Mouse (Mus musculus) neural tube, embryonic 13.5 days (tissue): ENCODE measurements around the gene Kcng3. TPM values are rescaled to one million over a fixed set of nuclear protein-coding genes. Genes with fewer than 3 reads are reported as not detected.

Source experiments
- ATAC-seq: fragments of 200-750 bp; cut with Nextera tagmentation; 2 replicates; pipeline ENCODE4 v1.8.0; 2017; ENCODE audit warnings: low read depth, mild to moderate bottlenecking, moderate TSS enrichment, moderate library complexity
- H3K27ac ChIP-seq: fragments of 300-500 bp; sonication (generic); replicated peaks from 2 replicates; pipeline ENCODE4 v1.5.1; 2015; ENCODE audit warnings: moderate library complexity, mild to moderate bottlenecking, inconsistent platforms
- H3K27me3 ChIP-seq: fragments of 300-500 bp; sonication (generic); 2 replicates; pipeline ENCODE4 v1.6.1; 2015; ENCODE audit warnings: mild to moderate bottlenecking, inconsistent platforms
- H3K36me3 ChIP-seq: fragments of 300-500 bp; sonication (generic); 2 replicates; pipeline ENCODE4 v1.6.1; 2015; ENCODE audit warnings: mild to moderate bottlenecking, inconsistent platforms
- H3K4me1 ChIP-seq: fragments of 300-500 bp; sonication (generic); replicated peaks from 2 replicates; pipeline ENCODE4 v1.6.1; 2015; ENCODE audit warnings: inconsistent platforms
- H3K4me2 ChIP-seq: fragments of 300-500 bp; sonication (generic); 2 replicates; pipeline ENCODE4 v1.6.1; 2015; ENCODE audit warnings: inconsistent platforms, mild to moderate bottlenecking, moderate library complexity
- H3K4me3 ChIP-seq: fragments of 300-500 bp; sonication (generic); 2 replicates; pipeline ENCODE4 v1.5.1; 2015; ENCODE audit warnings: mild to moderate bottlenecking, inconsistent platforms
- H3K9ac ChIP-seq: fragments of 300-500 bp; sonication (generic); 2 replicates; pipeline ENCODE4 v1.6.1; 2015; ENCODE audit warnings: moderate library complexity, mild to moderate bottlenecking, inconsistent platforms
- H3K9me3 ChIP-seq: fragments of 300-500 bp; sonication (generic); 2 replicates; pipeline ENCODE4 v1.6.1; 2016; ENCODE audit warnings: inconsistent platforms
- WGBS: fragments of 180-500 bp; shearing (Covaris S2); methylation state at CpG from one replicate; pipeline ENCODE4 v1.1.7; 2015; 5-methylcytosine and 5-hydroxymethylcytosine counted together
- polyA plus RNA-seq: library from polyadenylated mRNA; unstranded; fragments of >200 nt; fragmentation: Nextera tagmentation; extraction: Ambion mirVana; gene quantifications from 2 replicates; pipeline ENCODE4 v1.2.1, GENCODE M21; 2015

The Kcng3 gene
- not detected in 2 replicates for polyA plus RNA-seq

GRCm38 (mm10) chr17:83631783-83632652 is at the start of gene Kcng3:
Gene Kcng3 (minus strand): TSS chr17:83631895.
- peaks cover 31% of the 10 kb centered on the region for H3K4me1 ChIP-seq
- no peak within 1 kb of the TSS for H3K27ac ChIP-seq
- H3K9me3 ChIP-seq = no peaks in the 10 kb centered on the region
- ATAC-seq = peak; percentile 54
- peaks cover 67% of the 10 kb centered on the region for H3K27me3 ChIP-seq
- H3K4me3 ChIP-seq = peak within 1 kb of the TSS; percentile 56
- peak within 1 kb of the TSS; percentile 72 for H3K9ac ChIP-seq
- H3K36me3 ChIP-seq = no peaks in the 10 kb centered on the region
- under 1% methylated on average over 76 of the region's 86 CpGs for WGBS
- peak within 1 kb of the TSS; percentile 86 for H3K4me2 ChIP-seq

GRCm38 (mm10) chr17:83677370-83677769 is 45.7 kb upstream of the Kcng3 start:
- no peaks in the 10 kb centered on the region for H3K36me3 ChIP-seq
- 69% methylated on average over 1 of the region's 1 CpGs for WGBS
- no peak for ATAC-seq
- no peak overlapping the region for H3K4me3 ChIP-seq
- H3K4me2 ChIP-seq = no peak overlapping the region
- H3K4me1 ChIP-seq = no peaks in the 10 kb centered on the region
- H3K27me3 ChIP-seq = no peaks in the 10 kb centered on the region
- H3K27ac ChIP-seq = no peak overlapping the region
- H3K9me3 ChIP-seq = no peaks in the 10 kb centered on the region
- H3K9ac ChIP-seq = no peak overlapping the region

GRCm38 (mm10) chr17:83672685-83673084 is 41.0 kb upstream of the Kcng3 start:
- Histone ChIP-seq H3K4me3 (no peak overlapping the region), H3K4me2 (no peak overlapping the region), H3K4me1 (no peaks in the 10 kb centered on the region), H3K27ac (no peak overlapping the region), H3K9ac (no peak overlapping the region), H3K9me3 (no peaks in the 10 kb centered on the region), H3K27me3 (no peaks in the 10 kb centered on the region), H3K36me3 (no peaks in the 10 kb centered on the region)
- 93% methylated on average over 4 of the region's 4 CpGs for WGBS
- no peak for ATAC-seq

- no peaks in the 10 kb centered on the region for H3K9me3 ChIP-seq
- H3K4me2 ChIP-seq = no peak overlapping the region
- no peak for ATAC-seq
- H3K9ac ChIP-seq = no peak overlapping the region
- no peak overlapping the region for H3K27ac ChIP-seq
- no peak overlapping the region for H3K4me3 ChIP-seq
- WGBS = 83% methylated on average over 3 of the region's 3 CpGs
- H3K36me3 ChIP-seq = no peaks in the 10 kb centered on the region
- no peaks in the 10 kb centered on the region for H3K4me1 ChIP-seq
- H3K27me3 ChIP-seq = no peaks in the 10 kb centered on the region
Measured at GRCm38 (mm10) chr17:83667934-83668690, 36.4 kb upstream of the Kcng3 start.

GRCm38 (mm10) chr17:83666597-83667287 is 35.0 kb upstream of the Kcng3 start:
- Histone ChIP-seq H3K36me3 (no peaks in the 10 kb centered on the region), H3K4me3 (no peak overlapping the region), H3K9ac (no peak overlapping the region), H3K27ac (no peak overlapping the region), H3K4me2 (no peak overlapping the region), H3K27me3 (no peaks in the 10 kb centered on the region), H3K4me1 (no peaks in the 10 kb centered on the region), H3K9me3 (no peaks in the 10 kb centered on the region)
- 74% methylated on average over 13 of the region's 13 CpGs for WGBS
- no peak for ATAC-seq

- Histone ChIP-seq H3K9me3 (no peaks in the 10 kb centered on the region; the same call in 1 of the 2 replicates), H3K4me3 (no peak overlapping the region), H3K9ac (no peak overlapping the region), H3K4me2 (no peak overlapping the region), H3K27me3 (no peaks in the 10 kb centered on the region), H3K36me3 (no peaks in the 10 kb centered on the region), H3K27ac (no peak overlapping the region), H3K4me1 (no peaks in the 10 kb centered on the region)
- 45% methylated on average over 8 of the region's 8 CpGs for WGBS
- ATAC-seq = no peak
Measured at GRCm38 (mm10) chr17:83664761-83665160, 33.1 kb upstream of the Kcng3 start.

- H3K4me3 ChIP-seq = no peak overlapping the region
- no peak overlapping the region for H3K4me2 ChIP-seq
- H3K9me3 ChIP-seq = no peaks in the 10 kb centered on the region; the same call in 1 of the 2 replicates
- ATAC-seq = no peak
- no peak overlapping the region for H3K27ac ChIP-seq
- H3K27me3 ChIP-seq = no peaks in the 10 kb centered on the region
- 76% methylated on average over 1 of the region's 1 CpGs for WGBS
- H3K4me1 ChIP-seq = no peaks in the 10 kb centered on the region
- no peaks in the 10 kb centered on the region for H3K36me3 ChIP-seq
- no peak overlapping the region for H3K9ac ChIP-seq
Measured at GRCm38 (mm10) chr17:83658943-83659342, 27.2 kb upstream of the Kcng3 start.

- Histone ChIP-seq H3K9me3 (no peaks in the 10 kb centered on the region; the same call in 1 of the 2 replicates), H3K4me2 (no peak overlapping the region), H3K4me1 (no peaks in the 10 kb centered on the region), H3K27ac (no peak overlapping the region), H3K4me3 (no peak overlapping the region), H3K36me3 (no peaks in the 10 kb centered on the region), H3K27me3 (no peaks in the 10 kb centered on the region), H3K9ac (no peak overlapping the region)
- WGBS = 75% methylated on average over 9 of the region's 9 CpGs
- no peak for ATAC-seq
Measured at GRCm38 (mm10) chr17:83657375-83657774, 25.7 kb upstream of the Kcng3 start.

GRCm38 (mm10) chr17:83655732-83656131 is 24.0 kb upstream of the Kcng3 start:
- no peak for ATAC-seq
- H3K27me3 ChIP-seq = no peaks in the 10 kb centered on the region
- no peak overlapping the region for H3K9ac ChIP-seq
- H3K36me3 ChIP-seq = no peaks in the 10 kb centered on the region
- no peak overlapping the region for H3K27ac ChIP-seq
- WGBS = 83% methylated on average over 3 of the region's 3 CpGs
- H3K9me3 ChIP-seq = no peaks in the 10 kb centered on the region; the same call in 1 of the 2 replicates
- no peak overlapping the region for H3K4me3 ChIP-seq
- H3K4me2 ChIP-seq = no peak overlapping the region
- H3K4me1 ChIP-seq = 0 out of 2 replicates have a peak, but pooled peaks cover 5% of the 10 kb centered on the region

- Histone ChIP-seq H3K27me3 (no peaks in the 10 kb centered on the region), H3K9me3 (no peaks in the 10 kb centered on the region), H3K27ac (no peak overlapping the region), H3K9ac (no peak overlapping the region), H3K4me2 (no peak overlapping the region), H3K4me3 (no peak overlapping the region), H3K4me1 (0 out of 2 replicates have a peak, but pooled peaks cover 5% of the 10 kb centered on the region), H3K36me3 (no peaks in the 10 kb centered on the region)
- WGBS = 83% methylated on average over 13 of the region's 13 CpGs
- ATAC-seq = no peak
Measured at GRCm38 (mm10) chr17:83654651-83655136, 23.0 kb upstream of the Kcng3 start.

GRCm38 (mm10) chr17:83653635-83654034 is 21.9 kb upstream of the Kcng3 start:
- no peaks in the 10 kb centered on the region for H3K9me3 ChIP-seq
- H3K4me1 ChIP-seq = 0 out of 2 replicates have a peak, but pooled peaks cover 5% of the 10 kb centered on the region
- ATAC-seq = no peak
- no peak overlapping the region for H3K4me2 ChIP-seq
- WGBS = 91% methylated on average over 3 of the region's 3 CpGs
- no peak overlapping the region for H3K27ac ChIP-seq
- no peak overlapping the region for H3K4me3 ChIP-seq
- no peak overlapping the region for H3K9ac ChIP-seq
- H3K36me3 ChIP-seq = no peaks in the 10 kb centered on the region
- H3K27me3 ChIP-seq = no peaks in the 10 kb centered on the region
